Mouse (Mus musculus) testis, adult 2 months (tissue): ENCODE measurements around the gene Gtpbp8. TPM values are rescaled to one million over a fixed set of nuclear protein-coding genes. Genes with fewer than 3 reads are reported as not detected.

Experiments
- H3K27ac ChIP-seq: fragments of 200-500 bp; 2 replicates; pipeline ENCODE4 v1.5.1; 2012; ENCODE audit warnings: low read depth, low read length; ENCODE audit not compliant: control insufficient read depth, insufficient read depth
- H3K27me3 ChIP-seq: fragments of 200-500 bp; 2 replicates; pipeline ENCODE4 v1.6.1; 2012; ENCODE audit warnings: mild to moderate bottlenecking, low read length, moderate library complexity; ENCODE audit not compliant: control insufficient read depth, insufficient read depth
- H3K36me3 ChIP-seq: fragments of 200-500 bp; 2 replicates; pipeline ENCODE4 v1.6.1; 2012; ENCODE audit warnings: mild to moderate bottlenecking, low read length; ENCODE audit not compliant: control insufficient read depth, insufficient read depth
- H3K4me1 ChIP-seq: fragments of 200-500 bp; 2 replicates; pipeline ENCODE4 v1.6.1; 2012; ENCODE audit warnings: low read length; ENCODE audit not compliant: control insufficient read depth, insufficient read depth
- H3K4me3 ChIP-seq: fragments of 200-500 bp; 2 replicates; pipeline ENCODE4 v1.5.1; 2012; ENCODE audit warnings: low read depth, mild to moderate bottlenecking, low read length, moderate library complexity, mixed read lengths; ENCODE audit not compliant: control insufficient read depth
- CTCF ChIP-seq: fragments of 200-500 bp; IDR thresholded peaks from 2 replicates; pipeline ENCODE4 v1.5.1; 2012; ENCODE audit warnings: low read depth, mild to moderate bottlenecking, inconsistent platforms, low read length, moderate library complexity; ENCODE audit not compliant: control insufficient read depth, insufficient read depth, insufficient replicate concordance
- POLR2A ChIP-seq: fragments of 200-500 bp; IDR thresholded peaks from 2 replicates; pipeline ENCODE4 v1.6.1; 2012; ENCODE audit warnings: low read depth, mild to moderate bottlenecking, inconsistent platforms, low read length, moderate library complexity; ENCODE audit not compliant: control insufficient read depth
- polyA plus RNA-seq: library from polyadenylated mRNA; depleted of rRNA; stranded (reverse); fragments of >200 nt; gene quantifications from 2 replicates; pipeline ENCODE4 v1.2.3, GENCODE M21; 2012; rRNA removed

Gtpbp8 gene
- polyA plus RNA-seq, 1 experiment: 2.8 TPM

GRCm38 (mm10) chr16:44687719-44688420 is 58.3 kb downstream of the Gtpbp8 start:
- no peak overlapping the region for H3K27ac ChIP-seq
- TF ChIP-seq CTCF (no peak), POLR2A (no peak)
- H3K4me3 ChIP-seq: no peak overlapping the region
- no peaks in the 10 kb centered on the region for H3K36me3 ChIP-seq
- H3K4me1 ChIP-seq: peaks cover 3% of the 10 kb centered on the region
- no peaks in the 10 kb centered on the region for H3K27me3 ChIP-seq

DNA sequence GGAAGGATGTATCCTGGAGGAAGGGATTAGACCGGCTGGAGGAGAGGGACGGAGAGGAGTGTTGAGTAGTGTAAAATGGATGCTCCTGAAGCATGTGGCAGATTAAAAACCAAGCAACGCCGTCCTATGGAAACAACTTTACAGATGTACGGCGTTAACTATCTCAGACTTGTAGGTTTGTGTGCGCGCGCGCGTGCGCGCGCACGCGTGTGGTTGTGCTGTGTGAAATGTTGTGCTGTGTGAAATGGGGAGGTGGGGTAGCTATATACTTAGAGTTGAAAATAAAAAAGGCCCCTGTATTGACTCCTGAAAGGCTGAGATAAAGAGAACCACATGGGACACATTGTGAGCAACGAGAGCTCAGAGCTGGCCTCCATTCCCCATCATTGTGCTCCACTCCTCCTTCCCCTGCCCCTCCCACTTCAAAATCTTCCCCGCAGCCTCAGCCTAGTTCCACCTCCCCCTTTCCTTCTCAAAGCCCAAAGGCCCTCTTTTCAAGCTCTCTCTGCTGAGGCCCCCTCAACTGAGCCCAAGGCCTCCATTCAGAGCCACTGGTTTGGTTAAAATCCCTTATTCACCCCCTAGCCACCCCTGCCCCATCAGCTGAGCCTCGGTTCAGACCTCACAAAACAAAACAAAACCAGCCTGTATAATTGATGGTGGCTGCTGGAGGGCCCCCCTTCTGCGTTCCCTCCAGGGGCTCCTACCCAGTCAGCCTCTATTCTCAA is 59.0 kb downstream of the Gtpbp8 start:
- H3K36me3 ChIP-seq: no peaks in the 10 kb centered on the region
- peaks cover 3% of the 10 kb centered on the region for H3K4me1 ChIP-seq
- H3K4me3 ChIP-seq: no peak overlapping the region
- H3K27me3 ChIP-seq: no peaks in the 10 kb centered on the region
- H3K27ac ChIP-seq: no peak overlapping the region
- TF ChIP-seq POLR2A (no peak), CTCF (no peak)

Other genes starting within 250 kb of the Gtpbp8 start
- 2.7 and 3.3 TPM in 2 replicates for gene Boc, start 187.5 kb downstream of the Gtpbp8 start, polyA plus RNA-seq
- gene Nepro, start 22.1 kb downstream of the Gtpbp8 start, polyA plus RNA-seq: 2.9 and 3.7 TPM in 2 replicates
- not detected in 2 replicates for gene Cd200r1, start 19.4 kb upstream of the Gtpbp8 start, polyA plus RNA-seq
- gene Cd200r4, start 65.4 kb upstream of the Gtpbp8 start, polyA plus RNA-seq: not detected in 2 replicates
- 0.07 TPM in 1 of 2 replicates, not detected in the other for gene Cd200r2, start 120.7 kb upstream of the Gtpbp8 start, polyA plus RNA-seq
- 0.18 and 0.74 TPM in 2 replicates for gene Cd200r3, start 197.3 kb upstream of the Gtpbp8 start, polyA plus RNA-seq